Mouse (Mus musculus): Measurements from ENCODE around the gene Defb15. TPM values are rescaled to one million over a fixed set of nuclear protein-coding genes. Genes with fewer than 3 reads are reported as not detected.

Gene Defb15
- not detected for polyA plus RNA-seq (2012; fragmentation: generic; extraction: Trizol)

GRCm38 (mm10) chr8:21932610-21933009 is at the start of gene Defb15:
Gene Defb15, minus strand, starts transcription at chr8:21932710.
- no peaks in the 10 kb centered on the region for H3K79me2 ChIP-seq (ENCODE audit: control insufficient read depth, insufficient read depth)
- no peaks in the 10 kb centered on the region for H3K27me3 ChIP-seq (ENCODE audit: control insufficient read depth, insufficient read depth, insufficient read length)
- TF ChIP-seq POLR2AphosphoS2 (IDR thresholded peaks at IDR 0.05; ENCODE audit: insufficient read length, low read depth) (no peak), E2F4 (IDR thresholded peaks at IDR 0.05; ENCODE audit: insufficient read depth) (no peak), SRF (IDR thresholded peaks at IDR 0.05; ENCODE audit: control insufficient read depth, insufficient read length, low read depth) (no peak), CEBPB (IDR thresholded peaks at IDR 0.05; ENCODE audit: insufficient read depth, poor library complexity, severe bottlenecking) (no peak), MYOG (IDR thresholded peaks at IDR 0.05; ENCODE audit: control insufficient read depth in 1 of 3, insufficient read depth in 1 of 3, insufficient read length in 2 of 3, low read depth in 2 of 3) (no peak), TCF12 (IDR thresholded peaks at IDR 0.05; ENCODE audit: insufficient read depth, poor library complexity, severe bottlenecking) (no peak), USF1 (IDR thresholded peaks at IDR 0.05; ENCODE audit: low read depth) (no peak), MAX (IDR thresholded peaks at IDR 0.05; ENCODE audit: low read depth) (no peak), POLR2A (IDR thresholded peaks at IDR 0.05; ENCODE audit: insufficient read length, low read depth) (no peak)
- no peak within 1 kb of the TSS for H3K4me3 ChIP-seq
- H3ac ChIP-seq (ENCODE audit: control insufficient read depth, insufficient read length), result no peak within 1 kb of the TSS
- H3K36me3 ChIP-seq (ENCODE audit: control insufficient read depth, insufficient read depth), result no peaks in the 10 kb centered on the region
- no peak within 1 kb of the TSS for H3K4me2 ChIP-seq (ENCODE audit: low read depth)

- no peak overlapping the region for H3K4me3 ChIP-seq
- no peak overlapping the region for H3ac ChIP-seq (ENCODE audit: control insufficient read depth, insufficient read length)
- H3K79me2 ChIP-seq (ENCODE audit: control insufficient read depth, insufficient read depth), result no peaks in the 10 kb centered on the region
- no peak overlapping the region for H3K4me2 ChIP-seq (ENCODE audit: low read depth)
- TF ChIP-seq MYOD1 (IDR thresholded peaks at IDR 0.05; ENCODE audit: control insufficient read depth in 1 of 3, insufficient read length in 2 of 3, low read depth in 2 of 3) (no peak), TCF3 (IDR thresholded peaks at IDR 0.05; ENCODE audit: insufficient read length, low read depth) (no peak), TCF12 (IDR thresholded peaks at IDR 0.05; ENCODE audit: insufficient read depth, poor library complexity, severe bottlenecking) (no peak), CEBPB (IDR thresholded peaks at IDR 0.05; ENCODE audit: insufficient read depth, poor library complexity, severe bottlenecking) (no peak), REST (IDR thresholded peaks at IDR 0.05; ENCODE audit: insufficient read depth, insufficient read length) (no peak)
- no peaks in the 10 kb centered on the region for H3K36me3 ChIP-seq (ENCODE audit: control insufficient read depth, insufficient read depth)
- no peaks in the 10 kb centered on the region for H3K27me3 ChIP-seq (ENCODE audit: control insufficient read depth, insufficient read depth, insufficient read length)
Measured at GRCm38 (mm10) chr8:21981664-21982337, 49.3 kb upstream of the Defb15 start.

DNA sequence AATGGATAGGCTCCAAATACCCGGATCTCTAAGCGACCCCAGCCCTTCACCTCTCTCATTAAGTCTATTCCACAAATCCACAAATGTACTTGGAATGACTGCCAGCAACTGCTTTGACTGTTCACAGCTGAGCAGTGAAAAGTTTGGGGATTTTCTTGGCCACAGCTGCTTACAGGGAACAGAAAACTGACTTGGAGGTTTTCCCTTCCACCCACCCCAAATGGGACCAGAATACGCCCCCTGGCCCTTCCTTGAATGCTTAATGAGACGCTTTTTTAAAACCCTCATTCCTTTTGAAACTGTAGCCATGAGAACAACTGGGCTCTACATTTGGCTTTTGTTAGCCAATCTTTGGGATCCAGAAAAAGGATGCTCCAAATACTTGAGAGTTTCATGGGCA is 45.7 kb upstream of the Defb15 start:
- Histone ChIP-seq H3K36me3 (ENCODE audit: control insufficient read depth, insufficient read depth) (no peaks in the 10 kb centered on the region), H3K27me3 (ENCODE audit: control insufficient read depth, insufficient read depth, insufficient read length) (no peaks in the 10 kb centered on the region), H3K79me2 (ENCODE audit: control insufficient read depth, insufficient read depth) (no peaks in the 10 kb centered on the region), H3K4me2 (ENCODE audit: low read depth) (no peak overlapping the region), H3ac (ENCODE audit: control insufficient read depth, insufficient read length) (no peak overlapping the region), H3K4me3 (no peak overlapping the region)
- TF ChIP-seq MAX (IDR thresholded peaks at IDR 0.05; ENCODE audit: low read depth) (no peak), CEBPB (IDR thresholded peaks at IDR 0.05; ENCODE audit: insufficient read depth, poor library complexity, severe bottlenecking) (no peak), MYOD1 (IDR thresholded peaks at IDR 0.05; ENCODE audit: control insufficient read depth in 1 of 3, insufficient read length in 2 of 3, low read depth in 2 of 3) (no peak), SRF (IDR thresholded peaks at IDR 0.05; ENCODE audit: control insufficient read depth, insufficient read length, low read depth) (no peak), MYOG (IDR thresholded peaks at IDR 0.05; ENCODE audit: control insufficient read depth in 1 of 3, insufficient read depth in 1 of 3, insufficient read length in 2 of 3, low read depth in 2 of 3) (no peak), REST (IDR thresholded peaks at IDR 0.05; ENCODE audit: insufficient read depth, insufficient read length) (no peak), E2F4 (IDR thresholded peaks at IDR 0.05; ENCODE audit: insufficient read depth) (no peak), USF1 (IDR thresholded peaks at IDR 0.05; ENCODE audit: low read depth) (no peak), TCF12 (IDR thresholded peaks at IDR 0.05; ENCODE audit: insufficient read depth, poor library complexity, severe bottlenecking) (no peak), TCF3 (IDR thresholded peaks at IDR 0.05; ENCODE audit: insufficient read length, low read depth) (no peak), POLR2A (IDR thresholded peaks at IDR 0.05; ENCODE audit: insufficient read length, low read depth) (no peak)

DNA sequence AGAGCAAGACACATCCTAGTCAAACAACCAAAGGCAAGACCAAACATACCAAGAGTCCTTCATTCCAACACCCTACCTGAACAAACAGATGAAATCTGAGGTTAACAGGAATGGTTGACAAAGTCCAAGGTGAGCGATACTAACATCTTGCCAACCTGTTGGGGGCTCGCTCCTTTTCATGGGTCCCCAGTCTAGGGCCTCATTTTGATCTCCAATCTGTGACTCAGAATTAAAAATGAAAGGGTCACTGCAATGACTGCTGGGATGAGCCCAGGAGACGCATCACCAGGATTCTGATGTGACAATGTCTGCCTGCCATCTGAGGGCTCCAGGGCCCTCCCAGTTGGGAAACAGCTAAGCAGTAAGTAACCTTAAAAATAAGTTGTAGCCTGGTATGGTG is 37.0 kb upstream of the Defb15 start, which contains the start of gene Ccdc70:
Ccdc70 (plus strand) TSS at position 301 of the 400 bp plus-strand sequence.
- TF ChIP-seq E2F4 (IDR thresholded peaks at IDR 0.05; ENCODE audit: insufficient read depth) (no peak), POLR2A (IDR thresholded peaks at IDR 0.05; ENCODE audit: insufficient read length, low read depth) (no peak), CEBPB (IDR thresholded peaks at IDR 0.05; ENCODE audit: insufficient read depth, poor library complexity, severe bottlenecking) (no peak), TCF3 (IDR thresholded peaks at IDR 0.05; ENCODE audit: insufficient read length, low read depth) (no peak), TCF12 (IDR thresholded peaks at IDR 0.05; ENCODE audit: insufficient read depth, poor library complexity, severe bottlenecking) (no peak), MAX (IDR thresholded peaks at IDR 0.05; ENCODE audit: low read depth) (no peak), USF1 (IDR thresholded peaks at IDR 0.05; ENCODE audit: low read depth) (no peak), MYOD1 (IDR thresholded peaks at IDR 0.05; ENCODE audit: control insufficient read depth in 1 of 3, insufficient read length in 2 of 3, low read depth in 2 of 3) (no peak), POLR2AphosphoS2 (IDR thresholded peaks at IDR 0.05; ENCODE audit: insufficient read length, low read depth) (no peak), SRF (IDR thresholded peaks at IDR 0.05; ENCODE audit: control insufficient read depth, insufficient read length, low read depth) (no peak), MYOG (IDR thresholded peaks at IDR 0.05; ENCODE audit: control insufficient read depth in 1 of 3, insufficient read depth in 1 of 3, insufficient read length in 2 of 3, low read depth in 2 of 3) (no peak), REST (IDR thresholded peaks at IDR 0.05; ENCODE audit: insufficient read depth, insufficient read length) (no peak)
- Histone ChIP-seq H3K4me2 (ENCODE audit: low read depth) (no peak within 1 kb of the TSS), H3K4me3 (no peak within 1 kb of the TSS), H3ac (ENCODE audit: control insufficient read depth, insufficient read length) (no peak within 1 kb of the TSS), H3K36me3 (ENCODE audit: control insufficient read depth, insufficient read depth) (no peaks in the 10 kb centered on the region), H3K79me2 (ENCODE audit: control insufficient read depth, insufficient read depth) (no peaks in the 10 kb centered on the region), H3K27me3 (ENCODE audit: control insufficient read depth, insufficient read depth, insufficient read length) (no peaks in the 10 kb centered on the region)

Data from myocyte (in vitro differentiated cells).